Mouse (Mus musculus) mesoderm, embryonic 11.5 days (tissue): Measurements from ENCODE around the gene Kank2.
A peak's percentile ranks its signal among the peaks of the same experiment; 100 is the strongest.
"Not testable (repeated sequence)": the region's sequence is repeated elsewhere in the genome, so short reads cannot be mapped to it uniquely, and the experiment has no call there.

ENCODE experiments used
- DNase-seq: peaks from one replicate; pipeline ENCODE4 v3.0.0-alpha.2; 2012; ENCODE audit warnings: low read depth, low spot score

The Kank2 gene

GRCm38 (mm10) chr9:21784517-21785307, 13.8 kb downstream of the Kank2 start:
- no peak for DNase-seq

- DNase-seq, result no peak
Observed at GRCm38 (mm10) chr9:21781657-21782468, 16.7 kb downstream of the Kank2 start.

GRCm38 (mm10) chr9:21777726-21778125, 20.8 kb downstream of the Kank2 start:
- no peak for DNase-seq

- no peak for DNase-seq
Observed at GRCm38 (mm10) chr9:21774353-21774752, 24.2 kb downstream of the Kank2 start.

GRCm38 (mm10) chr9:21773396-21773795, 25.1 kb downstream of the Kank2 start:
- not testable (repeated sequence) for DNase-seq

GRCm38 (mm10) chr9:21769558-21770183, 28.9 kb downstream of the Kank2 start:
- no peak for DNase-seq

GRCm38 (mm10) chr9:21768511-21769411, 29.8 kb downstream of the Kank2 start:
- DNase-seq, result no peak

- DNase-seq, result peak; percentile 48
Observed at GRCm38 (mm10) chr9:21767896-21768295, 30.6 kb downstream of the Kank2 start.

GRCm38 (mm10) chr9:21764084-21764999, 34.2 kb downstream of the Kank2 start:
- no peak for DNase-seq

- no peak for DNase-seq
Observed at GRCm38 (mm10) chr9:21762135-21762534, 36.4 kb downstream of the Kank2 start.

- peak; percentile 99 for DNase-seq
Observed at GRCm38 (mm10) chr9:21760155-21761088, 38.1 kb downstream of the Kank2 start, which contains the start of gene Spc24. Spc24 (minus strand) TSS chr9:21760303.

- peak; percentile 38 for DNase-seq
Observed at GRCm38 (mm10) chr9:21759718-21760117, 38.8 kb downstream of the Kank2 start.

- no peak for DNase-seq
Observed at GRCm38 (mm10) chr9:21758576-21759529, 39.7 kb downstream of the Kank2 start.

GRCm38 (mm10) chr9:21754516-21755321, 43.8 kb downstream of the Kank2 start:
- no peak for DNase-seq

- DNase-seq, result no peak
Observed at GRCm38 (mm10) chr9:21754003-21754402, 44.5 kb downstream of the Kank2 start.

GRCm38 (mm10) chr9:21752252-21752792, 46.2 kb downstream of the Kank2 start:
- no peak for DNase-seq

- no peak for DNase-seq
Observed at GRCm38 (mm10) chr9:21751347-21751746, 47.2 kb downstream of the Kank2 start.
